Mouse (Mus musculus): ENCODE results near the gene Ccl28. TPM values are rescaled to one million over a fixed set of nuclear protein-coding genes. Genes with fewer than 3 reads are reported as not detected.
"Not testable (repeated sequence)": the region's sequence is repeated elsewhere in the genome, so short reads cannot be mapped to it uniquely, and the experiment has no call there.

The Ccl28 gene
- total RNA-seq, 2 experiments from 2014 or later = 1.3 to 1.5 TPM

- peak in 1 of 2 experiments; percentile 28 for DNase-seq (ENCODE audit: low spot score in 2 of 2)
Measured at GRCm38 (mm10) chr13:119648891-119649698, 25.5 kb downstream of the Ccl28 start.

GRCm38 (mm10) chr13:119649699-119650046 lies 26.1 kb downstream of the Ccl28 start:
- no peak for DNase-seq (ENCODE audit: low spot score in 2 of 2)

- no peak for DNase-seq (ENCODE audit: low spot score in 2 of 2)
Measured at GRCm38 (mm10) chr13:119654734-119655133, 31.1 kb downstream of the Ccl28 start.

GRCm38 (mm10) chr13:119656246-119656645 lies 32.6 kb downstream of the Ccl28 start:
- DNase-seq (ENCODE audit: low spot score in 2 of 2) = no peak

GRCm38 (mm10) chr13:119656846-119657416 lies 33.3 kb downstream of the Ccl28 start:
- DNase-seq (ENCODE audit: low spot score in 2 of 2) = no peak

- DNase-seq (ENCODE audit: low spot score in 2 of 2) = peak in 1 of 2 experiments; percentile 27
Measured at GRCm38 (mm10) chr13:119661420-119661819, 37.8 kb downstream of the Ccl28 start.

GRCm38 (mm10) chr13:119678794-119679193 lies 55.2 kb downstream of the Ccl28 start:
- DNase-seq (ENCODE audit: low spot score in 2 of 2) = no peak

- DNase-seq (ENCODE audit: low spot score in 2 of 2) = no peak
Measured at GRCm38 (mm10) chr13:119679721-119680120, 56.1 kb downstream of the Ccl28 start.

GRCm38 (mm10) chr13:119681161-119681560 lies 57.5 kb downstream of the Ccl28 start:
- DNase-seq (ENCODE audit: low spot score in 2 of 2) = no peak

- no peak for DNase-seq (ENCODE audit: low spot score in 2 of 2)
Measured at GRCm38 (mm10) chr13:119684416-119685177, 61.0 kb downstream of the Ccl28 start.

GRCm38 (mm10) chr13:119689709-119690038 lies 66.1 kb downstream of the Ccl28 start:
- DNase-seq (ENCODE audit: low spot score in 2 of 2) = no peak

- peak; percentile 97 to 100 for DNase-seq (ENCODE audit: low spot score in 2 of 2)
Measured at GRCm38 (mm10) chr13:119690039-119690728, 66.6 kb downstream of the Ccl28 start, which contains the start of gene Hmgcs1. Gene Hmgcs1 (plus strand): TSS chr13:119690379.

- DNase-seq (ENCODE audit: low spot score in 2 of 2) = no peak
Measured at GRCm38 (mm10) chr13:119690876-119691620, 67.4 kb downstream of the Ccl28 start.

- DNase-seq (ENCODE audit: low spot score in 2 of 2) = not testable (repeated sequence)
Measured at GRCm38 (mm10) chr13:119691958-119692357, 68.3 kb downstream of the Ccl28 start.

GRCm38 (mm10) chr13:119695676-119696075 lies 72.1 kb downstream of the Ccl28 start:
- DNase-seq (ENCODE audit: low spot score in 2 of 2) = no peak

- no peak for DNase-seq (ENCODE audit: low spot score in 2 of 2)
Measured at GRCm38 (mm10) chr13:119696496-119696895, 72.9 kb downstream of the Ccl28 start.

- DNase-seq (ENCODE audit: low spot score in 2 of 2) = no peak
Measured at GRCm38 (mm10) chr13:119698436-119698835, 74.8 kb downstream of the Ccl28 start.

Measured in layer of hippocampus, postnatal 14 days (tissue).